Mouse (Mus musculus): ENCODE results near the gene Cd300e. TPM values are rescaled to one million over a fixed set of nuclear protein-coding genes. Genes with fewer than 3 reads are reported as not detected.

Cd300e gene
- under 1 TPM; 0.46 to 0.64 TPM for total RNA-seq (2021)
- long read RNA-seq, experiment 1 = 0 reads
- long read RNA-seq, experiment 2, partial matches to known transcripts = 0 of 1 reads
- long read RNA-seq, experiment 2, other reads (novel, unspliced or antisense) = 0 of 1 reads

GRCm38 (mm10) chr11:115062077-115062476 is at the start of gene Cd300e:
Gene Cd300e, minus strand, starts transcription at chr11:115062177.
- no peak for DNase-seq (ENCODE audit: low spot score in 2 of 2)

- no peak for DNase-seq (ENCODE audit: low spot score in 2 of 2)
Observed at GRCm38 (mm10) chr11:115110271-115110670, 48.3 kb upstream of the Cd300e start.

GRCm38 (mm10) chr11:115108176-115108575 is 46.2 kb upstream of the Cd300e start:
- no peak for DNase-seq (ENCODE audit: low spot score in 2 of 2)

GRCm38 (mm10) chr11:115107403-115107916 is 45.5 kb upstream of the Cd300e start:
- DNase-seq (ENCODE audit: low spot score in 2 of 2) = no peak

GRCm38 (mm10) chr11:115106638-115107037 is 44.7 kb upstream of the Cd300e start:
- no peak for DNase-seq (ENCODE audit: low spot score in 2 of 2)

GRCm38 (mm10) chr11:115104769-115105563 is 43.0 kb upstream of the Cd300e start:
- DNase-seq (ENCODE audit: low spot score in 2 of 2) = no peak

GRCm38 (mm10) chr11:115103470-115104413 is 41.8 kb upstream of the Cd300e start:
- DNase-seq (ENCODE audit: low spot score in 2 of 2) = no peak

- no peak for DNase-seq (ENCODE audit: low spot score in 2 of 2)
Observed at GRCm38 (mm10) chr11:115102116-115102515, 40.1 kb upstream of the Cd300e start.

- DNase-seq (ENCODE audit: low spot score in 2 of 2) = no peak
Observed at GRCm38 (mm10) chr11:115101615-115102051, 39.7 kb upstream of the Cd300e start.

- no peak for DNase-seq (ENCODE audit: low spot score in 2 of 2)
Observed at GRCm38 (mm10) chr11:115100741-115101140, 38.8 kb upstream of the Cd300e start.

- no peak for DNase-seq (ENCODE audit: low spot score in 2 of 2)
Observed at GRCm38 (mm10) chr11:115100032-115100621, 38.1 kb upstream of the Cd300e start.

- DNase-seq (ENCODE audit: low spot score in 2 of 2) = no peak
Observed at GRCm38 (mm10) chr11:115099241-115099840, 37.4 kb upstream of the Cd300e start.

GRCm38 (mm10) chr11:115098203-115098932 is 36.4 kb upstream of the Cd300e start:
- DNase-seq (ENCODE audit: low spot score in 2 of 2) = no peak

- no peak for DNase-seq (ENCODE audit: low spot score in 2 of 2)
Observed at GRCm38 (mm10) chr11:115092140-115092539, 30.2 kb upstream of the Cd300e start.

GRCm38 (mm10) chr11:115091362-115091901 is 29.5 kb upstream of the Cd300e start, which contains the start of gene Rab37:
Gene Rab37, plus strand, starts transcription at chr11:115091431.
- no peak for DNase-seq (ENCODE audit: low spot score in 2 of 2)

GRCm38 (mm10) chr11:115089853-115090252 is 27.9 kb upstream of the Cd300e start:
- DNase-seq (ENCODE audit: low spot score in 2 of 2) = no peak

GRCm38 (mm10) chr11:115086213-115086612 is 24.2 kb upstream of the Cd300e start:
- no peak for DNase-seq (ENCODE audit: low spot score in 2 of 2)

GRCm38 (mm10) chr11:115085064-115085463 is 23.1 kb upstream of the Cd300e start:
- no peak for DNase-seq (ENCODE audit: low spot score in 2 of 2)

GRCm38 (mm10) chr11:115084595-115084994 is 22.6 kb upstream of the Cd300e start:
- DNase-seq (ENCODE audit: low spot score in 2 of 2) = no peak
